ENCODE assay signal across 8 mouse cellular contexts in the genomic region with DNA sequence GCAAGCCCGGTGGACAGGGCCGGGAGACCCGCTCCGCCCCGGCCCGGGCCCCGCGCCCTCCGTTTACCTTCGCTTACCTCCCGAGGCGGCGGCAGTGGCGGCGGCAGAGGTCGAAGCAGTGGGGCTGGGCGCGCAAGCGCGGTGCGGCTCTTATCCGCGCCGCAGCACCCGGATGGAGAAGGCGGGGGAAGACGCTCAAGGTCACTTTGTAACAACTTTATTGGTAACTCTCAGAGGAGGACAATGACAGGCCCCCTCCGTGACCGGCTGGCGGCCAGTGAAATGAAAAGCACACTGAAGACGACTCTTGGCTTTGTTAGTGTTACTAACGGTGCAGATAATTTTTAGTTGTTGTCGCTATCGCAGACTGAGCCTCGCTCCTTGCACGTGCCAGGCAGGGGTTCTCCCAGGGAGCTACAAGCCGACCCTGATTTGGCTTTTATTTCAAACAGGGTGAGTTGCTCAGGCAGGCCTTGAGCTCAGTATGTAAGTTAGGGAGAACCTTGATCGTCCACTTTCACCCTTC. TPM values are rescaled to one million over a fixed set of nuclear protein-coding genes. Genes with fewer than 3 reads are reported as not detected.
DNase-seq lines count a peak whose midpoint lies in the region; ATAC-seq and TF ChIP-seq lines count a peak whose summit lies in the region.

Atp5g3 (minus strand) TSS at position 152 of the 526 bp plus-strand sequence.

- peaks cover 14% of the 10 kb centered on the region for H3K4me1 ChIP-seq in hindbrain, embryonic 14.5 days (replicated peaks; ENCODE audit: control insufficient read depth, insufficient read depth, low read length)

- H3K27ac ChIP-seq in hindbrain, embryonic 14.5 days = peak within 1 kb of the TSS; percentile 92

- H3K27me3 ChIP-seq in Patski = no peaks in the 10 kb centered on the region
- H3K27me3 ChIP-seq in hindbrain, embryonic 14.5 days (ENCODE audit: control insufficient read depth, insufficient read depth, low read length) = no peaks in the 10 kb centered on the region

- DNase-seq in Patski (ENCODE audit: low read depth, low spot score) = peak; percentile 58
- DNase-seq in cerebellum, postnatal 14 days = peak; percentile 92 to 95
- peak; percentile 81 to 89 for DNase-seq in frontal cortex, postnatal 25 days (ENCODE audit: low spot score in 2 of 2)
- DNase-seq in hindbrain, embryonic 14.5 days (ENCODE audit: low spot score) = peak; percentile 96
- DNase-seq in layer of hippocampus, postnatal 36 days = peak; percentile 91 to 93
- DNase-seq in lung, postnatal 36 days = peak; percentile 95
- peak; percentile 96 for DNase-seq in retina, postnatal 1 day
- DNase-seq in urinary bladder, adult 18-20 months (ENCODE audit: low spot score in 2 of 2) = peak; percentile 86 to 88

- H3K9me3 ChIP-seq in hindbrain, embryonic 14.5 days (ENCODE audit: control insufficient read depth, low read length) = no peaks in the 10 kb centered on the region

- TF ChIP-seq CTCF in Patski (IDR thresholded peaks at IDR 0.05) = no peak

- peaks cover 37% of the 10 kb centered on the region for H3K36me3 ChIP-seq in hindbrain, embryonic 14.5 days (replicated peaks; ENCODE audit: control insufficient read depth, insufficient read depth)

- H3K4me2 ChIP-seq in hindbrain, embryonic 14.5 days (replicated peaks) = peak within 1 kb of the TSS; percentile 74

- under 1% methylated on average over 38 of the region's 38 CpGs for WGBS in hindbrain, embryonic 14.5 days

- in situ Hi-C loops in Patski (cut with MboI; ENCODE audit: low pct_unique_long_range_greater_than_20kb) = no loop called here

- H3K4me3 ChIP-seq in hindbrain, embryonic 14.5 days (replicated peaks; ENCODE audit: low read length) = peak within 1 kb of the TSS; percentile 99

- CTCF ChIA-PET in Patski (lab: Charles Lee) = no interaction called here

- ATAC-seq in Patski = peak; percentile 76
- peak; percentile 93 for ATAC-seq in hindbrain, embryonic 14.5 days (ENCODE audit: low FRiP score)

- POLR2A ChIA-PET in Patski (lab: Charles Lee) = no interaction called here

- peak within 1 kb of the TSS; percentile 100 for H3K9ac ChIP-seq in hindbrain, embryonic 14.5 days

RNA-seq across cellular contexts. Expression of gene Atp5g3, which starts in this region (rescaled TPM):
- 1,383 TPM for polyA plus RNA-seq in Patski (2021)
- polyA plus RNA-seq in hindbrain, embryonic 14.5 days (2014; fragmentation: Nextera tagmentation; extraction: Ambion mirVana) = 1,179 and 1,295 TPM in 2 replicates
- total RNA-seq in layer of hippocampus, postnatal 36 days (2021) = 100 to 1,000 TPM; 515 to 558 TPM

Comparison
In these comparisons a context has a peak if more than half of its experiments do, and no peak if none do; other contexts are left out.
1. Peak in every context shown above with its lines: DNase-seq, ATAC-seq, H3K4me3 ChIP-seq and H3K27ac ChIP-seq.